Mouse (Mus musculus): ENCODE data around the gene Zkscan5.
"Not testable (repeated sequence)": the region's sequence is repeated elsewhere in the genome, so short reads cannot be mapped to it uniquely, and the experiment has no call there.

The Zkscan5 gene

DNA sequence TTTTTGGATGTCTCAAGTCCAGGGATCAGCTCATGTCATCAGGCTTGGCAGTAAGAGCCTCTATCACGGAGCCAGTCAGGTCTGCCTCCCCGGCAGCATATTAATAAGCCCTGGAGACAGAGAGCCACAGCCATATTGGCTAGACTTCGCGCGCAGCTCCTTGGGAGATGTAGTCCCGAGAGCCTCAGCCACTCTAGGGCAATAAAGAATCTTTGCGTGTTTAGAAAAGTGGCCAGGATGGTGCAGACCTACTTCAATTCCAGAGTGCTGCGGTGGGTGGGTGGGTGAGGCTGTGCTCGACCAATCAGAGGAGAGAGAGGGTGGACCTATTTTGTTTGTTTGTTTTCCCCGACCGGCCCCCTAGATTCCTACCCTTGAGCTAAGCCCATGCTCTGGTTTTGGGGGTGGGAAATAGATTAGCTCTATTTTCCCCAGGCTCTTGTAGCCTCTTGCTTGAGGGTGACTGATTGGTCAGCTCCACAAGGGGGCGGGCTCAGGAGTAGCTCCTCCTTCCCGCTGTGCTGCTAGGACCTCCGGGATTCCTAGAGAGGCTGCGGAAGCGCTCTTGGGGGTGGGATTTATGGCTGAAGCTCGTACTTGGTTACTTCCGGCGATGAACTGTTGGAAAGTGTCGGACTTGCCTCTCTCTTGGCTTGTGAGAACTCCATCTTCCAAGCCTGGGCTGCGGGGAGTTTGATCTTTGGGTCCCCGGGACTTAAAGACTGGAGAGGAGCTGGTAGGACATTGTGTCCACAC, at the start of gene Zkscan5:
Gene Zkscan5 (plus strand): TSS at position 627 of the 756 bp plus-strand sequence.
- DNase-seq: peak; percentile 98

DNA sequence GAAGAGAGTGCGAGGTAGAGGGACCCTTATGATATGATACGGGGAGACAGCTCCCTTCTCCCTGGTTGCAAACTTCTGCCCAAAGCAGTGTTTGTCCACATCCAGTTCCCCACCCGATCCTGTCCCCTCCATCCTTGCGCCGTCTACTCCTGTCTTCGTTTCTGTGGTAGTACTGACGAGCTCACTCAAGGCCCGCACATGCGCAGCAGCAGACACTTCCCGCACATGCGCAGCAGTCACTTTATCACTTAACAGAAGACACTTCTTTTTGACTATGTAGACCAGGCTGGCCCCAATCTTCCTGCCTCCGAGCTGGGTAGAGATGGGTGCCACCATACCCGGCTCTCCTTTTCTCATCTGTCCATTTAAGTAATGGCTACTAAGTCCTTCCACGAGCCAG, 43.0 kb upstream of the Zkscan5 start:
- no peak for DNase-seq

DNA sequence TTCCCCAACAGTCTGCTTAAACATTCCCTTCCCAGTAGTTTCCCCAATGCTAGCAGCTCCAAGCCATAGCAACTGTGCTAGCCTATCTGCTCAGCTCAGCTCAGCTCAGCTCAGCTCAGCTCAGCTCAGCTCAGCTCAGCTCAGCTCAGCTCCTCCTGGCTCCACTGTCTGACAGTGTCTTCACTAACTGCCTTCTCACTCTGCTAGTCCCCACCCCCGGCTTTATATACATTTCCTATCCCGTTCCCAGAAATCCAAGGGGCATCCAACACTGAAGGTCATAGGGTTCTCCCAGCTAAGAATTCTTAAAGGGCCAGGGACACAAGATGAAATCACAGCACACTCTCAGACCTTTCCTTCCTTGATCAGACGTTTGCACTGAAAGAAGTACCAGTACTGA, 39.7 kb upstream of the Zkscan5 start:
- no peak for DNase-seq

DNA sequence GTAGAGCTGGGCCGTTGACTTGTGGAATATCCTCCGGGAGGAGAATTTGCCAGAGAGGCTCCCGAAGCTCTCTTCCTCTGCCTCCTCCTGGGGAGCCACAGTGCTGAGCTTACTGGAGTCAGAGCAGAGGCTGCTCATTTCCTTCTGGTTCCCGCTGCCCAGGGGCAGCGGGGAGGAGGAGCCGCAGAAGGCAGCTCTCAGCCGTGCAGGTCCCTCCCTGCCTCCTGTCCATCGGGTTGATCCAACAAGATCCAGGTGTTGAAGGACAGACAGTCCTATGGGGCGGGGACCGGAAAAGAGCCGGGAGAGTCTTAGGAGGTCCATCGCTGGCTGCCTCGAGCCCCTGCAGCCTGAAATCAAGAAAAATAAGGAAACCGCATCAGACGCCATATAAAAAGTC, 39.2 kb upstream of the Zkscan5 start:
- no peak for DNase-seq

DNA sequence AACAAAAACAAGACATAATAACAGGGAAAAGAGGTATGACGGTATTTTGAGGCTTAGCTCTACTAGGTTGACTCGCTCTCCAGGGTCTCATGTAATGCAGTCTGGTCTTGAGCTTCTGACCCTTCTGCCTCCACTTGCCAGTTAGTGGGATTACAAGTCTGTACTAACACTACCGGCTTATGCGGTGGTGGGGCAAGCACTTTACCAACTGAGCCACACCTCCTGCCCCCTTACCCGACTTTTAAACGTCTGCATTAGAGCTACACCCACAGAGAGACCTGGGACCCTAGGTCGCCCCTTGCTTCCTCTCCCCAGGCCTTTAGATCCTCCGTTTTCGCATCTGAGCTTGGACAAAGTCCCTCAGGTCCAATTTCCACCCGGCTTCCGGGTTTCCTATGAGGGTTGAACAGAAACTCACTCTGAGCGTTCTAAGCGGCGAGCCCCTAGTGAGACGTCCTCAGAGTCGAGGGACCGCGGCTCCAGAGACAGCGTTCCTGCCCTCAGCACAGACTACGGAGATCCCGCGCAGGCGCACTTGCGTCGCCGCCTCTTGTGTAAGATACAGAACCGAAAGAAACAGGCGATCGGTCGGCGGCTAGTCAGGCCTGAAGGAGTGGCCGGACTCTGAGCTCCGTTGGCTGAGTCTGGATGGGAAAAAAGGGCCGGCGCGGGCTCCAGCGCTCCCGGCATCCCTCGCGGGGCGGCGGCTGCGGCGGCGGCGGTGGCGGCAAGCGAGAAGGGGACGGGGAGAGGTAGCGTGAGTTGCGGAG, 37.6 kb upstream of the Zkscan5 start, which contains the start of the genes Ptcd1 and Cpsf4:
Gene Ptcd1 (minus strand): TSS at position 573 of the 770 bp plus-strand sequence.
Gene Cpsf4 (plus strand): TSS at position 678 of the 770 bp plus-strand sequence.
- DNase-seq: peak; percentile 99

DNA sequence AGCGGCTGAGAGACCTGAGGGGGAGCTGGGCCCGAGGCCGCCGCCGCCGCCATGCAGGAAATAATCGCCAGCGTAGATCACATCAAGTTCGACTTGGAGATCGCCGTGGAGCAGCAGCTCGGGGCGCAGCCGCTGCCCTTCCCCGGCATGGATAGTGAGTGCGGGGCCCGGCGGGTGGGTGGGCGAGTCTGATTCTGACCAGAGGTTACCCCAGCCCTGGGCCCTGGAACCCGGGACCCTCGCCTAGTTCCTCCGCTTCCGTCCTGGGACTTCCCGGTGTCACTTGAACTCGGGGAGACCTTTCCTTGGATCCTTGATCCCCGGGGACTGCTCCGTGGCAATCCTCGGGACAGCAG, 37.1 kb upstream of the Zkscan5 start:
- no peak for DNase-seq

DNA sequence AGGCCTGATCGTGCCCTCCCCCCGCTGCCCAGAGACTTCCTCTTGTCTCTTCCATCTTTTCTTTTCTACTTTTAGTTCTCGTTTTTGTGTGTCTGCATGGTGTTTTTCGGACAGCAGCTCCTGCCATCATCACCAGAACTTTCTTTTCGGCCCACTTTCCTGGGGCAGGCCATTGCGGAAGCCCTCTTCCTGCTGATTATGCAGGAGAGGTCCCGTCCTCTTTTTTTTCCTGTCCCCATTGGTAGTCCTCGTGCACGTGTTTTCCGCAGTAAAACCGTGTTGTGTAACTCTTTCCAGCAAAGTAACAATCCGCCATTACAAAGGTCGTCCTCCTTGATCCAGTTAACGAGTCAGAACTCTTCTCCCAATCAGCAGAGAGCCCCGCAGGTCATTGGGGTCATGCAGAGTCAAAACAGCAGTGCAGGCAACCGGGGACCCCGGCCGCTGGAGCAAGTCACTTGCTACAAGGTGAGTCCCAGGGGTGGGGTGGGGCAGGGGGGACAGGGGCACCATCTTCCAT, 25.8 kb upstream of the Zkscan5 start:
- no peak for DNase-seq

DNA sequence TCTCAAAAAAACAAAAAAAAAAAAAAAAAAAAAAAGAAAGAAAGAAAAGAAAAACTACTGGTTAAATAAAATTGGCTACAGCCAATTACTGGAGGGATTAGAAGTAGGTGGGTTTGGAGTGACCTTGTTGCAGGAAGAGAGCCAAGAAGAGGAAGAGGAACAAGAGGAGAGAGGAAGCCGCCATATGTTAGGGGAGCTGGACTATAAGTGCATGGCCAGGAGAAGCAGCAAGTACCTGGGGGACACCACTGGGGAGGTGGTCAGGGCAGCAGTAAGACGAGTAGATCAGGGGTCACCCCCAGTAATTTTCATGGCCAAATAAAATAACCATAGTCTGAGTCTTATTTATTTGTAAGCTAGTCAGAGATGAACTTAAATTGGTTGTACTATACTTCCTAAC, 19.1 kb upstream of the Zkscan5 start:
- no peak for DNase-seq

DNA sequence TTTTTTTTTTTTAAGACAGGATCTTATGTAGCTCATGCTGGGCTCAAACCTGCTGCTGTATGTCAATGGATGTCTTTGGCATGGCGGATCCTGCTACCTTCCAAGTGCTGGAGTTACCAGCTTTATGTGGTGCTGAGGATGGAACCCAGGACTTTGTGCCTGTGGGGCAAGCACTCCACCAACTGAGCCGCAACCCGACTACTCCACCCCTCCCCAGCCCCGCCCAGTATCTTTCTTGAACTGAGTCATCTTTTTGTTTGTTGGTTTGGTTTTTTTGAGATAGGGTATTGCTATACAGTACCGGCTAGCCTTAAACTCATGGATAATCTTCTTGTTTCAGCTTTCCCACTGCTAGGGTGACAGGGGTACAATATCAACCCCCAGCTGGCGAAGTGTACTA, 14.9 kb upstream of the Zkscan5 start:
- DNase-seq: no peak

DNA sequence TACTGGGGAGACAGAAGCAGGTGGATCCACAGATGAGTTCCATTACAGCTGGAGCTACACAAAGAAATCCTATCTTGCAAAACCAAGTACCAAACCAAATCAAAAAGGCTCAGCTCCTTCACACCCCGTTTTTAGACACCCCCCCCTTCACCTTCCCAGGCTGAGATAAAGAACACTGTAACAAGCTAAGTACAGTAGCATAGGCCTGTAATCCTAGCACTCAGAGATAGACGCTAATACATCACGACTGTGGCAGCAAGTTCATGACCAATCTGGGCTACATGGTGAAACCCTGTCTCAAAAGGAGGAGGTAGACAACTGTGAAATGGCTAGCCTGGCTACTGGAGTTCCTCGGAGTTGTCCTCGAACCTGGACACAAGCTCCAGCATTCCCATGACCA, 14.0 kb upstream of the Zkscan5 start:
- DNase-seq: no peak

DNA sequence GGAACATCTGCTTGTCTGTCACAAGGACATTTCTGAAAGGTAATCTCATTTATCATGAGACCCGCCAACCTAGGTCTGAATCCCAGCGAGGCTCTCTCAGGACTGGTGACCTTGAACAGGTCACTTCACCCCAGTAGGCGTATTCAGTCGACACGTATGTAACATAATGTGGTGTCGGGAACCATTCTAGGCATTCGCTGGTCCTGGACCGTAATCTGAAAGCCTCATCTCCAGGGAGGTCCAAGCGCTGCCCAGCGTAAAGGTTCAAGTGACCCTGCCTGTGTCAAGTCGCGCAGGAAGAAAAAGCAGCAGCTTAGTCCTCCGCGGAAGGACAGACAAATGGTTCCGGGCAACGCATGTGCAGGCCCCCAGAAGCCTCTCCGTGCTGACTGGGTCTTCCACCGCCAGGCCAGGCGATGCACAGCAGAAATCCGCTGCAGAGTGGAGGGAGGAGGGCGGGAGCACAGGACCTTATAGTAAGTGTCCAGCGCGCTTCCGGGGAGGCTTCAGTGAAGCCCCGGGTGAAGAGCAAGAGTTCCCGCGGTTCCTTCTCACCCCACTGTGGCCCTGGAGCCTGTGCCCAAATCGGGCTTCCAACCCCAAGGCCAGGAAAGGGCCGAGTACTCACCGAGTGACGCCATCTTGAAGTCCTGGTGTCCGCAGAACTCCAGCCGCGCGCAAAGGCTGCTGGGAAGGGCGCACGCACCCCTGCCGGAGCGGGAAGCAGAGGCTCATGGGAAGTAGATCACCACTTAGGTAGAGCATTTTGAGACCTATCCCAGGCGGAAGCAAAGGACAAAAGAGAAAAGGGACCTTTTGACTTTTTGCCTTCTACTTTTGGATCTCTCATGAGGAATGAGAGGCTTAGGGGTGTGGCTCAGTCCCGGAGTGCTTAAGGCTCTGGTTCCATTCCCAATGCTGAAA, 13.2 kb upstream of the Zkscan5 start:
- DNase-seq: peak; percentile 96

DNA sequence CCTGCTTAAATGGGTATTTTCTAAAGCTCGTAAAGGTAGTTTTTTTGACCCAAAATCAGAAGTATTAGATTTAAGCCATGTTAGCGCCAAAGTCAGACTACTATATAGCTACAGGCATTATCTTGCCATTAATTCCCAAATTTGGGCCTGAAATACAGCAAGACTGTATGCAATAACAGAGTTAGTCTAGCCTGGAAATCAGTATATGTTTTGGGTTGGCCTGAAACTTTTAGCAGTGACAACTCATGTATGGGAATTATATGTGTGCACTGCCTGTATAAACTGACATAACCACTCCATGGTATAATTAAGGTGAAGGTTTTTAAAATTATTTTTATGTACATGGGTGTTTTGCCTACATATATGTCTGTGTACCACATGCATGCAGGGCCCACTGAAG, 12.4 kb upstream of the Zkscan5 start, which contains the start of gene Atp5j2:
Gene Atp5j2 (minus strand): TSS at position 101 of the 400 bp plus-strand sequence.
- no peak for DNase-seq

DNA sequence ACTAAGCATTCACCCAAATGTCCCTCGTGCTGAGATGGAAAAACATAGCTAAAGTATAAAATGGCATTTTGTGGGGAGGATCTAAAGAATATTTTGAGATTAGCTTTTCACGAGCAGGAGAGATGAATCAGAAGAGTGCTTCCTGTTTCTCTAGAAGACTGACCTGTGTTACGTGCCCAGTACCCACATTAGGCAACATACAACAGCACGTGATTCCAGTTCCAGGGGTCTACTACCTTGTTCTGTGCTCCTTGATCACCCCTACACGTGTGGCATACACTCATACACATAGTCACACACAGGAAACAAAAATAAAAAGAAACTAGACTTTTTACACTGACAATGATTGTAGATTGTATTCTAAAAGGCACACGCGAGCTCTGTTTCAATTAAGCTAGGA, 4.0 kb upstream of the Zkscan5 start:
- DNase-seq: no peak

DNA sequence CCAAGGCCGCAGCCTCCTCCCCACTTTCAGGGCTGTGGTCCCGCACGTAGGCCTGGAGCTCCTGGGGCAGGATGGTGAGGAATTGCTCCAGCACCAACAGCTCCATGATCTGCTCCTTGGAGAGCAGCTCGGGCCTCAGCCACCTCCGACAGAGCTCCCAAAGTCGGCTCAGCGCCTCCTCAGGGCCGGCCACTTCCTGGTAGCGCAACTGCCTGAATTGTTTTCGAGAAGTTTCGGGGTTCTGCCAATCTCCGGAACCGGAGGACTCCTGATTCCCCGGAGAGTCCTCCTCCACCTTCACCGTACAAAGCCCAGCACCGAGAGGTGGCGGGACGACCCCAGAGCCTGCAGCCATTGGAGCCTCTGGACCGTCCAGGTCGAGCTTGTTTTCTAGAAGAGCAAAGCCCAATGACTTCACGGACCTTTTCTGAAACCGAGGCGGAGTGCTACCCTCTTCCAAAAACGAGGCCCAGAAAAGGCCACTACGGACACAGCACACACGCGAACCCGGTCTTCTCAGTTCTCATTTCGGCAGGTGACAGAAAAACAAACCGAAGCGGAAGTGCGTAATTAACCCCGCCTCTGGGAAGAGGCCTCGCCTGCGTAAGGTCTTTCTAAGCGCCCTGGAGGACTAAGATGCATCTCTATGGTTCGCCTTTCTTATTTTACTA, 2.9 kb upstream of the Zkscan5 start, which contains the start of gene Zkscan14:
Gene Zkscan14 (minus strand): TSS at position 548 of the 671 bp plus-strand sequence.
- DNase-seq: peak; percentile 81

DNA sequence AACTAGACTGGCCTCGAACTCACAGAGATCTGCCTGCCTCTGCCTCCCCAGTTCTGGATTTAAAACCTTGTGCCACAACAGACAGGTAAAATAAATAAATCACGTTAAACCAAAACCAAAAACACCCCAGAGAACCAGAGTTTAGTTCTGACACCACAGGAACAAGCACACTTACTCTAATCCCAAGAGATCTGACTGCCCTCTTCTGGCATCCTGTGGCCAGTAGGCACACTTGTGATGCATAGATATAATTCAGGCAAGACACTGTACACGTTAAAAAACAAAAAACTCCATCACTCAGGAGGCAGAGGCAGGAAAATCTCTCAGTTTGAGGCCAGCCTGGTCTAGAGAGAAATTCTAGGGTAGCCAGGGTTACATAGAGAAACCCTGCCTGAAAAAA, 1.9 kb upstream of the Zkscan5 start:
- DNase-seq: no peak

DNA sequence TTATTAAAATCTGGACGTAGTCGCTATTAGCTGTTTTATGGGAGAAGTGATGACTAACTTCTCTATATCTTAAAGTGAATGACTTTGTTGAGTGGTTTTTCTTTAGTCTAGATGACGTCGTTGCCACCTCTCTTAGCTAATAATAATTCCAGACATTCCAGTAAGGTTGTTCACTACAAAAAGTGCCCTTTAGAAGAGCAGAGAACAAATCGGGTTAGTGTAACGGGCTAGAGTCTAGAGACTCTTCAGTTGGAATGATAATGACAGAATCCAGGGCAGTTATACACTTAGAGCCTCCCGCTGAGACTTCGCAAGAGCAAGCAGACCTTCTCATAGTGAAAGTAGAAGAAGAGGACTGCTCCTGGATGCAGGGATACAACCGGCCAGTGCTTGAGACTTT, 679 bp downstream of the Zkscan5 start:
- DNase-seq: no peak

DNA sequence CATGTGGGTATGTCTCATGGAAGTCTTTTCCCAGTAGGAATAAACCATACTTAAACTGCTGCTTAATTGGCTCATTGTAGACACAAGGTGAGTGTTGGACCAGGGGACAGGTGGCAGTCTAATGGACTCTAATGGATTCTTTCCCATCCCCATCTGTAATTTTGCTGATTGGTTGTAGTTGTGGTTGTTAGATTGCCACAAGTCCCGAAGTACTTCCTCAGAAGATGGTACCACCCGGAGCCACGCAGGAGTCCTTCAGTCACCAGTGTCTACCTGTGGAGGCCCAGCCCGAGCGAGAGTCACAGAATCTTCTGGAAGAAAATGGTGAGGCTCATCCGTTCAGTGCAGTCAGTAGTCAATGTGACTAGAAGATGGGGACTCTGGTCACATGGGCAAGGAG, 3.0 kb downstream of the Zkscan5 start:
- no peak for DNase-seq

DNA sequence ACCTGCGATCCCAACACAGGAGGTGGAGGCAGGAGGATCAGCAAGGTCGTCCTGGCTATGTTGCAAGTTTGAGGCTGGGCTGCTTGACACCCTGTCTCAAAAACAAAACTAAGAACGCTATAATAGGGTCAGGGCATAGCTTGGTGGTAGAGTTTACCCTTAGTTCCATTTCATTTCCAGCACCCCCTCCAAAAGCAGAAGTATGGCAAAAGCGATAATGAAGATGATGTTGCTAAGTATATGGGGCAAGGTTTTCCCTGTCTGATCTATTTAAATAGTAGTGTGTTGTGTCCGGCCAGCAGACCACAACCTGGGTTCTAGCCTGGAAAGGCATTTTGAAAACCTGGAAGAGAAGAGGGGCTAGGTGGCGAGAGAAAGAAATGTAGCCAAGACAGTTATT, 3.6 kb downstream of the Zkscan5 start:
- DNase-seq: no peak

DNA sequence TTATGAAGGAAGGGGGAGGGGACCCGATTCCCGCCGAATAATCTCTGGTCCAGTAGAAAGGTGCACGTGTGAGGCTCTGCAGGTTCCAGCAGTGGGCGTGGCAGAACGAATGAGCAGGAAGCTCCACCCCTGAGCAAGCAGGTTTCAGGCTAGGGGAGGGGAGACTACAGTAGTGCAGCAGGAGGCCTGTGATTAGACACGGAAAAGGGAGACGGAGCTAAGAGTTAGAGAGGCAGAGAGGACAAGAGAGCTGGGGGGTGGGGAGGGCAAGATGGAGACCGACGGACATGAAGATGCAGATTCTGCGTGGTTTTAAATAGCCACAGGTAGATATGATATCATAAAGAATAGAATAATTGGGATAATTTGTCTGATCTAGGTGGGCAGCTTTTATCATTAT, 4.0 kb downstream of the Zkscan5 start:
- not testable (repeated sequence) for DNase-seq

DNA sequence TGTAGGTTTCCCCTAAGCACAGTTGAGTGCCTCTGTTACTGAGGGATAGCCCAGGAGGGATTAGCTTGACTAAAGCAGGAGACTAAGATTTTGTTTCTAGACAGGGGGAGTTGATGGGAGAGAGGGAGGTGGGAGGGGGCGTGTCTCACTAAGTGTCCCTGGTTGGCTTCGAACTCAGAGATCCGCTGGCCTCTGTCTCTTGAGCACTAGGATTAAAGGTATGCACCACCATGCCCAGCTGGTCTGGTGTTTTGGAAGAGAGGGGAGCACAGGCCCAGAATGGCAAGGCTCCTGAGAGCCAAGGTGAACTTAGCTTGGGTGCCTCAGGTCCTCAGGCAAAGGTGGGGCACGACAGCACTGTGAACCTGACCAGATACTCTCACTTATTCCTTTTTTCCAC, 7.0 kb downstream of the Zkscan5 start:
- no peak for DNase-seq

DNA sequence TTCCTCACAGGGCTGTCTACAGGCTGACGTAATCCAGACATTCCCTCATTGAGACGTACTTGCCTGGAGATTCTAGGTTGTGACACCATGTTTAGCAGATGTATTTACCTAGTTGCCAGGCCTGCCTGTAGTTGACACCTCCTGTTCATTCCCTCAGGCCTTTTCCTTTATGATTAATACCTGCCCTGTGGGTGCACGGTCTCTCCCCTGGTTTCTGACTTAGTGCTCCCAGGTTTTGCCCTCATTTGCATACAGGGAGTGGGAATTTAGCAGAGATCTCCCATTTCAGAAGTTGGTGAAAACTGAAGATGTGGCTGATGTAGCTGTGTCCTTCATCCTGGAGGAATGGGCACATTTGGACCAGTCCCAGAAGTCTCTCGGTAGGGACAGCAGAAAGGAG, 7.9 kb downstream of the Zkscan5 start:
- no peak for DNase-seq

DNA sequence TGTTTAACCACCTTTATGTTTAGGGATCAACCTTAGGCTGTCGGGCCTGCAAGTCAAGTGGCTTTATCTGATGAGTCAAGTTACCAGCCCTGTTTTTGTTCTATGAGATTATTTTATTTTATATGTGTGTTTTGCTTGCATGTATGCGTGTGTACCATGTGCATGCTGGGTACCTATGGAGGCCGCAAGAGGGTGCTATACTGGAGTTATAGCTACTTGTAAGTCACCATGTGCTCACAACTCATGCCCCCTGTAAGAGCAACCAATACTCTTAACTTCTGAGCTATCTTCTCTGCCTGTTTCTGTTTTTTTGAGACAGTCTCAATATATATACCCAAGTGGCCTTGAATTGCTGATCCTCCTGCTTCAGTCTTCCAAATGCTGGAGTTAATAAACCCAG, 9.1 kb downstream of the Zkscan5 start:
- DNase-seq: no peak

Measured in right cerebral cortex, adult 18-20 months (tissue).